ENCODE assay signal across 25 mouse cellular contexts in genomic region chr9:122455301-122455700, GRCm38 (mm10).
DNase-seq lines count a peak whose midpoint lies in the region; ATAC-seq lines count a peak whose summit lies in the region.
"Had no signal": no experiment of that assay in that cellular context is flagged by ENCODE, and none has a peak within 500 bp of the region (broad histone marks: within the 10 kb centered on the region; RNA-seq: fewer than 3 reads in every experiment).

No protein-coding gene starts in this region.

- no peak overlapping the region for H3K4me3 ChIP-seq in kidney, embryonic 15.5 days (replicated peaks)
- H3K4me3 ChIP-seq: embryonic facial prominence, embryonic 13.5 days; erythroblast, embryonic 14.5 days; forebrain, embryonic 13.5 days; hindbrain, embryonic 12.5 days; limb, embryonic 15.5 days; liver, embryonic 15.5 days; lung, embryonic 15.5 days; megakaryocyte, embryonic 14.5 days; midbrain, embryonic 13.5 days had no signal

- H3K9ac ChIP-seq in kidney, embryonic 15.5 days = no peak overlapping the region
- H3K9ac ChIP-seq: embryonic facial prominence, embryonic 13.5 days; forebrain, embryonic 13.5 days; hindbrain, embryonic 12.5 days; limb, embryonic 15.5 days; liver, embryonic 15.5 days; lung, embryonic 15.5 days; midbrain, embryonic 13.5 days had no signal

- no peaks in the 10 kb centered on the region for H3K4me1 ChIP-seq in kidney, embryonic 15.5 days
- H3K4me1 ChIP-seq: embryonic facial prominence, embryonic 13.5 days; forebrain, embryonic 13.5 days; hindbrain, embryonic 12.5 days; limb, embryonic 15.5 days; liver, embryonic 15.5 days; lung, embryonic 15.5 days; midbrain, embryonic 13.5 days had no signal

- H3K27ac ChIP-seq in kidney, embryonic 15.5 days = no peak overlapping the region
- H3K27ac ChIP-seq: embryonic facial prominence, embryonic 13.5 days; forebrain, embryonic 13.5 days; hindbrain, embryonic 12.5 days; limb, embryonic 15.5 days; liver, embryonic 15.5 days; lung, embryonic 15.5 days; midbrain, embryonic 13.5 days had no signal

- intact Hi-C loops in left cerebral cortex, postnatal 10 days (cut with DNase I) = no loop called here
- intact Hi-C loops in left cerebral cortex, postnatal 14 days (cut with DNase I) = no loop called here

- no peak overlapping the region for H3K4me2 ChIP-seq in kidney, embryonic 15.5 days
- H3K4me2 ChIP-seq: embryonic facial prominence, embryonic 13.5 days; forebrain, embryonic 13.5 days; hindbrain, embryonic 12.5 days; limb, embryonic 15.5 days; liver, embryonic 15.5 days; lung, embryonic 15.5 days; midbrain, embryonic 13.5 days had no signal

- no peaks in the 10 kb centered on the region for H3K9me3 ChIP-seq in kidney, embryonic 15.5 days (replicated peaks)
- H3K9me3 ChIP-seq: embryonic facial prominence, embryonic 13.5 days; forebrain, embryonic 13.5 days; hindbrain, embryonic 12.5 days; limb, embryonic 15.5 days; liver, embryonic 15.5 days; lung, embryonic 15.5 days; midbrain, embryonic 13.5 days had no signal

- 73% methylated on average over 8 of the region's 8 CpGs for WGBS in kidney, embryonic 15.5 days

- no peaks in the 10 kb centered on the region for H3K36me3 ChIP-seq in kidney, embryonic 15.5 days
- H3K36me3 ChIP-seq: embryonic facial prominence, embryonic 13.5 days; hindbrain, embryonic 12.5 days; limb, embryonic 15.5 days; liver, embryonic 15.5 days; lung, embryonic 15.5 days; midbrain, embryonic 13.5 days had no signal

- peak; percentile 31 to 40 for DNase-seq in left cerebral cortex, adult 18-20 months (ENCODE audit: low spot score in 2 of 2)
- no peak for DNase-seq in left cerebral cortex, postnatal 10 days (ENCODE audit: extremely low spot score in 1 of 2, low spot score in 2 of 2)
- DNase-seq in brain, adult 2 months (ENCODE audit: low read depth, low spot score) = peak; percentile 80
- peak; percentile 37 to 75 for DNase-seq in left cerebral cortex, postnatal 14 days (ENCODE audit: low spot score in 2 of 2)
- peak; percentile 59 for DNase-seq in right cerebral cortex, postnatal 25 days
- no peak for DNase-seq in layer of hippocampus, postnatal 25 days (ENCODE audit: extremely low spot score in 1 of 2, low spot score in 1 of 2)
- no peak for DNase-seq in spleen, adult 12 weeks (ENCODE audit: low spot score)
- DNase-seq: adrenal gland, adult 2 months; cerebellum, adult 11-12 months; cerebellum, postnatal 10 days; gastrocnemius, postnatal 36 days; kidney, adult 18-20 months; kidney, postnatal 10 days; lung, postnatal 36 days had no signal

- no peaks in the 10 kb centered on the region for H3K27me3 ChIP-seq in kidney, embryonic 15.5 days
- H3K27me3 ChIP-seq: embryonic facial prominence, embryonic 13.5 days; forebrain, embryonic 13.5 days; hindbrain, embryonic 12.5 days; limb, embryonic 15.5 days; liver, embryonic 15.5 days; lung, embryonic 15.5 days; midbrain, embryonic 13.5 days had no signal

- ATAC-seq in kidney, embryonic 15.5 days (replicated peaks; ENCODE audit: low FRiP score) = no peak
- ATAC-seq: forebrain, embryonic 13.5 days; inflammation-experienced regulatory T-cells, adult 6 months; midbrain, embryonic 13.5 days had no signal

Comparison
In these comparisons a context has a peak if more than half of its experiments do, and no peak if none do; other contexts are left out.
1. DNase-seq: peak in left cerebral cortex, adult 18-20 months (2 of 2), brain, adult 2 months (single experiment), left cerebral cortex, postnatal 14 days (2 of 2) and right cerebral cortex, postnatal 25 days (single experiment); none in left cerebral cortex, postnatal 10 days (0 of 2), layer of hippocampus, postnatal 25 days (0 of 2) and spleen, adult 12 weeks (single experiment).